Mouse (Mus musculus): ENCODE data around the gene Shisa8.

GRCm38 (mm10) chr15:82243742-82244114 is 31.1 kb upstream of the Shisa8 start:
- TF ChIP-seq EP300 (IDR thresholded peaks at IDR 0.05; ENCODE audit: low read depth) (no peak), CTCF (IDR thresholded peaks at IDR 0.05; ENCODE audit: low read depth) (no peak)

Measured in liver, postnatal 0 days (tissue).